ENCODE assay signal across 8 mouse cellular contexts in genomic region chr6:87101281-87101954, GRCm38 (mm10). TPM values are rescaled to one million over a fixed set of nuclear protein-coding genes. Genes with fewer than 3 reads are reported as not detected.
DNase-seq lines count a peak whose midpoint lies in the region; ATAC-seq lines count a peak whose summit lies in the region.

No protein-coding gene starts in this region.

- peak; percentile 69 for ATAC-seq in intestine, embryonic 14.5 days (replicated peaks; ENCODE audit: low FRiP score, low TSS enrichment, low read depth)
- peak; percentile 77 for ATAC-seq in megakaryocyte-erythroid progenitor cell, adult 5-6 weeks (replicated peaks; ENCODE audit: low FRiP score, low TSS enrichment, poor library complexity, severe bottlenecking)

- peak overlapping the region; percentile 41 for H3K4me2 ChIP-seq in intestine, embryonic 14.5 days (ENCODE audit: low read length)

- H3K27ac ChIP-seq in intestine, embryonic 14.5 days (ENCODE audit: low read depth): no peak overlapping the region

- H3K4me3 ChIP-seq in intestine, embryonic 14.5 days (ENCODE audit: low read depth, low read length): 0 out of 2 replicates have a peak overlapping the region, but pooled peaks have one; percentile 3

- 11% methylated on average over 12 of the region's 12 CpGs for WGBS in intestine, embryonic 14.5 days

- no peaks in the 10 kb centered on the region for H3K36me3 ChIP-seq in intestine, embryonic 14.5 days (ENCODE audit: control insufficient read depth, insufficient read depth, low read length)

- peaks cover 14% of the 10 kb centered on the region; the same call in 1 of the 2 replicates for H3K4me1 ChIP-seq in intestine, embryonic 14.5 days (replicated peaks; ENCODE audit: control insufficient read depth, insufficient read depth, low read length)

- intact Hi-C loops in left cerebral cortex, postnatal 10 days (cut with DNase I): loop anchor here (1.0 to 5.0 kb wide), 3 partner anchors 234 to 411 kb away; partner anchors contain the start of gene Antxr1

- no peaks in the 10 kb centered on the region for H3K9me3 ChIP-seq in intestine, embryonic 14.5 days (ENCODE audit: control insufficient read depth, low read length)

- H3K27me3 ChIP-seq in intestine, embryonic 14.5 days (replicated peaks; ENCODE audit: control insufficient read depth, insufficient read depth, low read length): no peaks in the 10 kb centered on the region

- H3K9ac ChIP-seq in intestine, embryonic 14.5 days (ENCODE audit: low read length): peak overlapping the region; percentile 10; the same call in 1 of the 2 replicates

- peak; percentile 82 to 95 for DNase-seq in adrenal gland, adult (ENCODE audit: inconsistent age in 2 of 2, low spot score in 1 of 2)
- peak; percentile 90 for DNase-seq in embryo, embryonic 10 days (ENCODE audit: low spot score)
- DNase-seq in gastrocnemius, postnatal 25 days: peak; percentile 60
- DNase-seq in intestine, embryonic 14.5 days (ENCODE audit: low spot score): peak; percentile 96
- peak; percentile 80 to 89 for DNase-seq in left cerebral cortex, postnatal 10 days (ENCODE audit: extremely low spot score in 1 of 2, low spot score in 2 of 2)
- DNase-seq in right cerebral cortex, postnatal 14 days: peak; percentile 95
- DNase-seq in urinary bladder, postnatal 25 days (ENCODE audit: low spot score): peak; percentile 95

RNA-seq across cellular contexts. Expression of gene D6Ertd527e, which starts 3.1 kb away (rescaled TPM):
- total RNA-seq in gastrocnemius, postnatal 25 days (2021): not detected
- polyA plus RNA-seq in intestine, embryonic 14.5 days (2014; fragmentation: Nextera tagmentation; extraction: Ambion mirVana): 0.36 and 0.61 TPM in 2 replicates
- total RNA-seq in left cerebral cortex, postnatal 10 days (2021): not detected
- not detected in 2 replicates for total RNA-seq in megakaryocyte-erythroid progenitor cell, adult 5-6 weeks (2014; fragmentation: Nextera tagmentation)
- total RNA-seq in megakaryocyte-erythroid progenitor cell, adult 5-6 weeks (2017): not detected in 2 replicates

RNA-seq across cellular contexts. Expression of gene Gfpt1, which starts 58.8 kb away (rescaled TPM):
- total RNA-seq in gastrocnemius, postnatal 25 days (2021): 10 to 100 TPM; 24.7 to 25.9 TPM
- polyA plus RNA-seq in intestine, embryonic 14.5 days (2014; fragmentation: Nextera tagmentation; extraction: Ambion mirVana): 21.6 and 22.6 TPM in 2 replicates
- total RNA-seq in left cerebral cortex, postnatal 10 days (2021): 10 to 100 TPM; 60.0 to 60.7 TPM
- 32.0 and 46.2 TPM in 2 replicates for total RNA-seq in megakaryocyte-erythroid progenitor cell, adult 5-6 weeks (2014; fragmentation: Nextera tagmentation)
- total RNA-seq in megakaryocyte-erythroid progenitor cell, adult 5-6 weeks (2017): 34.4 and 40.3 TPM in 2 replicates
